14 mouse cellular contexts compared by ENCODE assay signal in genomic region chr7:65914761-65915301, GRCm38 (mm10). TPM values are rescaled to one million over a fixed set of nuclear protein-coding genes. Genes with fewer than 3 reads are reported as not detected.
DNase-seq lines count a peak whose midpoint lies in the region; ATAC-seq lines count a peak whose summit lies in the region.
"Had no signal": no experiment of that assay in that cellular context is flagged by ENCODE, and none has a peak within 500 bp of the region (broad histone marks: within the 10 kb centered on the region; RNA-seq: fewer than 3 reads in every experiment).

No protein-coding gene starts in this region.

- 78% methylated on average over 11 of the region's 11 CpGs for WGBS in midbrain, embryonic 11.5 days
- WGBS in midbrain, embryonic 14.5 days, result 86% methylated on average over 11 of the region's 11 CpGs

- DNase-seq in adrenal gland, adult 2 months, result peak; percentile 14
- no peak for DNase-seq in adrenal gland, adult 18-20 months (ENCODE audit: low spot score in 2 of 2)
- peak; percentile 64 for DNase-seq in midbrain, embryonic 11.5 days (ENCODE audit: low spot score, missing footprints)
- no peak for DNase-seq in midbrain, embryonic 14.5 days
- peak; percentile 21 for DNase-seq in liver
- peak; percentile 60 for DNase-seq in yolk sac, embryonic 10.5 days (ENCODE audit: low spot score)
- no peak for DNase-seq in cerebellum, adult 8-10 months
- no peak for DNase-seq in kidney, postnatal 36 days
- DNase-seq: kidney, adult 18-20 months; right cerebral cortex, postnatal 25 days had no signal

- H3K9ac ChIP-seq in midbrain, embryonic 11.5 days (ENCODE audit: low read length), result no peak overlapping the region
- no peak overlapping the region for H3K9ac ChIP-seq in midbrain, embryonic 14.5 days (replicated peaks; ENCODE audit: low read length)
- H3K9ac ChIP-seq: forebrain, embryonic 15.5 days; limb, embryonic 12.5 days; midbrain, embryonic 13.5 days had no signal

- H3K4me3 ChIP-seq in midbrain, embryonic 11.5 days (ENCODE audit: low read depth, low read length), result no peak overlapping the region
- H3K4me3 ChIP-seq in midbrain, embryonic 14.5 days (replicated peaks; ENCODE audit: low read depth, low read length), result no peak overlapping the region
- H3K4me3 ChIP-seq: forebrain, embryonic 15.5 days; limb, embryonic 12.5 days; midbrain, embryonic 13.5 days had no signal

- no peak overlapping the region for H3K4me2 ChIP-seq in midbrain, embryonic 11.5 days
- H3K4me2 ChIP-seq in midbrain, embryonic 14.5 days (ENCODE audit: low read length), result no peak overlapping the region
- H3K4me2 ChIP-seq: forebrain, embryonic 15.5 days; limb, embryonic 12.5 days; midbrain, embryonic 13.5 days had no signal

- H3K27ac ChIP-seq in midbrain, embryonic 11.5 days (ENCODE audit: low read depth, low read length), result no peak overlapping the region
- H3K27ac ChIP-seq in midbrain, embryonic 14.5 days (replicated peaks; ENCODE audit: low read depth, low read length), result no peak overlapping the region
- H3K27ac ChIP-seq: forebrain, embryonic 15.5 days; limb, embryonic 12.5 days; midbrain, embryonic 13.5 days had no signal

- no peaks in the 10 kb centered on the region for H3K36me3 ChIP-seq in midbrain, embryonic 11.5 days (ENCODE audit: control insufficient read depth, insufficient read depth, low read length)
- H3K36me3 ChIP-seq in midbrain, embryonic 14.5 days (ENCODE audit: control insufficient read depth, insufficient read depth, low read length), result no peaks in the 10 kb centered on the region
- H3K36me3 ChIP-seq: forebrain, embryonic 15.5 days; G1E; limb, embryonic 12.5 days; midbrain, embryonic 13.5 days had no signal

- H3K27me3 ChIP-seq in midbrain, embryonic 11.5 days (ENCODE audit: control insufficient read depth, insufficient read depth, low read length), result no peaks in the 10 kb centered on the region
- H3K27me3 ChIP-seq in midbrain, embryonic 14.5 days (ENCODE audit: control insufficient read depth, insufficient read depth, low read length), result no peaks in the 10 kb centered on the region
- H3K27me3 ChIP-seq: forebrain, embryonic 15.5 days; limb, embryonic 12.5 days; midbrain, embryonic 13.5 days had no signal

- H3K9me3 ChIP-seq in midbrain, embryonic 11.5 days (ENCODE audit: control insufficient read depth, low read length), result no peaks in the 10 kb centered on the region
- H3K9me3 ChIP-seq in midbrain, embryonic 14.5 days (ENCODE audit: control insufficient read depth, low read length), result no peaks in the 10 kb centered on the region
- H3K9me3 ChIP-seq: forebrain, embryonic 15.5 days; G1E; limb, embryonic 12.5 days; midbrain, embryonic 13.5 days had no signal

- H3K4me1 ChIP-seq in midbrain, embryonic 11.5 days (ENCODE audit: control insufficient read depth, insufficient read depth, low read length), result no peaks in the 10 kb centered on the region
- no peaks in the 10 kb centered on the region for H3K4me1 ChIP-seq in midbrain, embryonic 14.5 days (ENCODE audit: control insufficient read depth, insufficient read depth, low read length)
- H3K4me1 ChIP-seq: forebrain, embryonic 15.5 days; midbrain, embryonic 13.5 days had no signal

- no peak for ATAC-seq in midbrain, embryonic 11.5 days (ENCODE audit: low FRiP score)
- no peak for ATAC-seq in midbrain, embryonic 14.5 days (ENCODE audit: low FRiP score, low TSS enrichment)
- ATAC-seq: forebrain, embryonic 15.5 days; midbrain, embryonic 13.5 days had no signal

RNA-seq across cellular contexts. Expression of gene Pcsk6, which starts 53.3 kb away (rescaled TPM):
- 10 to 100 TPM; 23.0 to 34.8 TPM for total RNA-seq in adrenal gland, adult 2 months (2021)
- polyA plus RNA-seq in adrenal gland, adult 2 months (2012; rRNA removed), result 7.0 and 9.8 TPM in 2 replicates
- 10 to 100 TPM; 20.1 to 32.2 TPM for total RNA-seq in adrenal gland, adult 18-20 months (2021)
- polyA plus RNA-seq in midbrain, embryonic 11.5 days (2014; fragmentation: Nextera tagmentation; extraction: Ambion mirVana), result 0.69 and 0.85 TPM in 2 replicates
- 0.92 and 1.3 TPM in 2 replicates for polyA plus RNA-seq in midbrain, embryonic 14.5 days (2014; fragmentation: Nextera tagmentation; extraction: Ambion mirVana)
- polyA plus RNA-seq: G1E had no signal

Comparison
In these comparisons a context has a peak if more than half of its experiments do, and no peak if none do; other contexts are left out.
1. DNase-seq: peak in adrenal gland, adult 2 months (single experiment), midbrain, embryonic 11.5 days (single experiment), liver (single experiment) and yolk sac, embryonic 10.5 days (single experiment); none in adrenal gland, adult 18-20 months (0 of 2), midbrain, embryonic 14.5 days (single experiment), cerebellum, adult 8-10 months (single experiment) and kidney, postnatal 36 days (0 of 2).